Mouse (Mus musculus): ENCODE measurements around the gene Supt6. TPM values are rescaled to one million over a fixed set of nuclear protein-coding genes. Genes with fewer than 3 reads are reported as not detected.

The Supt6 gene
- polyA plus RNA-seq (2017; shearing (Covaris generic)), result 42.6 TPM

GRCm38 (mm10) chr11:78245627-78246317 lies at the start of gene Supt6, which contains the start of gene Sdf2:
Supt6 (minus strand) TSS chr11:78245987.
Sdf2 (plus strand) TSS chr11:78245746.

GRCm38 (mm10) chr11:78290654-78291053 lies 44.9 kb upstream of the Supt6 start, which contains the start of gene BC030499:
BC030499 (plus strand) TSS chr11:78290841.

GRCm38 (mm10) chr11:78261380-78262352 lies 15.9 kb upstream of the Supt6 start, which contains the start of gene 2610507B11Rik:
2610507B11Rik (plus strand) TSS chr11:78261752.

GRCm38 (mm10) chr11:78193113-78193512 lies 52.7 kb downstream of the Supt6 start, which contains the start of gene Proca1:
Proca1 (plus strand) TSS chr11:78193392.

GRCm38 (mm10) chr11:78188331-78189233 lies 57.2 kb downstream of the Supt6 start, which contains the start of gene Rab34:
Rab34 (plus strand) TSS chr11:78188430.

GRCm38 (mm10) chr11:78182961-78183844 lies 62.6 kb downstream of the Supt6 start, which contains the start of gene Rpl23a:
Rpl23a (minus strand) TSS chr11:78183584.

GRCm38 (mm10) chr11:78176402-78176862 lies 69.4 kb downstream of the Supt6 start, which contains the start of the genes Nek8 and Tlcd1:
Nek8 (minus strand) TSS chr11:78176675.
Tlcd1 (plus strand) TSS chr11:78176711.

GRCm38 (mm10) chr11:78164924-78165760 lies 80.6 kb downstream of the Supt6 start, which contains the start of gene Traf4:
Traf4 (minus strand) TSS chr11:78165589.

Other genes with a start within 250 kb of the Supt6 start
- 1.9 TPM for gene Dhrs13, start 213.7 kb downstream of the Supt6 start, polyA plus RNA-seq (2017; shearing (Covaris generic))
- gene Flot2, start 208.1 kb downstream of the Supt6 start, polyA plus RNA-seq (2017; shearing (Covaris generic)), result 23.3 TPM
- gene Eral1, start 165.6 kb downstream of the Supt6 start, polyA plus RNA-seq (2017; shearing (Covaris generic)), result 21.6 TPM
- 17.6 TPM for gene Fam222b, start 151.3 kb downstream of the Supt6 start, polyA plus RNA-seq (2017; shearing (Covaris generic))
- gene Traf4, start 80.4 kb downstream of the Supt6 start, polyA plus RNA-seq (2017; shearing (Covaris generic)), result 108 TPM
- 15.5 TPM for gene Nek8, start 69.3 kb downstream of the Supt6 start, polyA plus RNA-seq (2017; shearing (Covaris generic))
- gene Tlcd1, start 69.3 kb downstream of the Supt6 start, polyA plus RNA-seq (2017; shearing (Covaris generic)), result 7.0 TPM
- 1,692 TPM for gene Rpl23a, start 62.4 kb downstream of the Supt6 start, polyA plus RNA-seq (2017; shearing (Covaris generic))
- not detected for gene Rab34, start 57.6 kb downstream of the Supt6 start, polyA plus RNA-seq (2017; shearing (Covaris generic))
- gene Proca1, start 52.6 kb downstream of the Supt6 start, polyA plus RNA-seq (2017; shearing (Covaris generic)), result not detected
- 104 TPM for gene Sdf2, start 241 bp downstream of the Supt6 start, polyA plus RNA-seq (2017; shearing (Covaris generic))
- gene 2610507B11Rik, start 15.8 kb upstream of the Supt6 start, polyA plus RNA-seq (2017; shearing (Covaris generic)), result 57.5 TPM
- not detected for gene BC030499, start 44.9 kb upstream of the Supt6 start, polyA plus RNA-seq (2017; shearing (Covaris generic))
- 1.2 TPM for gene Spag5, start 55.5 kb upstream of the Supt6 start, polyA plus RNA-seq (2017; shearing (Covaris generic))
- 3.8 TPM for gene Aldoc, start 77.0 kb upstream of the Supt6 start, polyA plus RNA-seq (2017; shearing (Covaris generic))
- gene Pigs, start 82.4 kb upstream of the Supt6 start, polyA plus RNA-seq (2017; shearing (Covaris generic)), result 65.6 TPM
- 30.0 TPM for gene Unc119, start 97.5 kb upstream of the Supt6 start, polyA plus RNA-seq (2017; shearing (Covaris generic))
- gene Foxn1, start 140.6 kb upstream of the Supt6 start, polyA plus RNA-seq (2017; shearing (Covaris generic)), result not detected
- gene Slc13a2, start 176.2 kb upstream of the Supt6 start, polyA plus RNA-seq (2017; shearing (Covaris generic)), result not detected
- 1.0 TPM for gene Slc46a1, start 219.7 kb upstream of the Supt6 start, polyA plus RNA-seq (2017; shearing (Covaris generic))

All from effector memory CD4-positive, alpha-beta T cell, adult 5 months (primary cell).